Mouse (Mus musculus) liver, postnatal 0 days (tissue): ENCODE measurements around the gene Ptk7. TPM values are rescaled to one million over a fixed set of nuclear protein-coding genes. Genes with fewer than 3 reads are reported as not detected.
A peak's percentile ranks its signal among the peaks of the same experiment; 100 is the strongest.

ENCODE experiments used
- ATAC-seq: fragments of 200-750 bp; cut with Nextera tagmentation; 2 replicates; pipeline ENCODE4 v1.8.0; 2017; ENCODE audit warnings: mild to moderate bottlenecking, moderate library complexity
- DNase-seq: peaks from one replicate; pipeline ENCODE4 v3.0.0-alpha.2; 2016
- H3K27ac ChIP-seq: fragments of 300-500 bp; sonication (generic); 2 replicates; pipeline ENCODE4 v1.5.1; 2014; ENCODE audit warnings: antibody characterized with exemption, moderate library complexity, mild to moderate bottlenecking, low read depth
- H3K27me3 ChIP-seq: fragments of 300-500 bp; sonication (generic); 2 replicates; pipeline ENCODE4 v1.6.1; 2014; ENCODE audit warnings: low read length, control low read depth, mixed read lengths; ENCODE audit not compliant: insufficient read depth
- H3K36me3 ChIP-seq: fragments of 300-500 bp; sonication (generic); replicated peaks from 2 replicates; pipeline ENCODE4 v1.6.1; 2014; ENCODE audit warnings: mild to moderate bottlenecking, control low read depth, low read length, moderate library complexity, mixed read lengths; ENCODE audit not compliant: insufficient read depth
- H3K4me1 ChIP-seq: fragments of 300-500 bp; sonication (generic); 2 replicates; pipeline ENCODE4 v1.6.1; 2014; ENCODE audit warnings: antibody characterized with exemption, mild to moderate bottlenecking, control low read depth; ENCODE audit not compliant: insufficient read depth
- H3K4me2 ChIP-seq: fragments of 300-500 bp; sonication (generic); 2 replicates; pipeline ENCODE4 v1.6.1; 2014; ENCODE audit warnings: low read depth, mild to moderate bottlenecking, low read length, moderate library complexity, mixed read lengths
- H3K4me3 ChIP-seq: fragments of 300-500 bp; sonication (generic); 2 replicates; pipeline ENCODE4 v1.5.1; 2014; ENCODE audit warnings: low read depth, low read length
- H3K9ac ChIP-seq: fragments of 300-500 bp; sonication (generic); replicated peaks from 2 replicates; pipeline ENCODE4 v1.6.1; 2014; ENCODE audit warnings: mild to moderate bottlenecking, moderate library complexity
- H3K9me3 ChIP-seq: fragments of 300-500 bp; sonication (generic); 2 replicates; pipeline ENCODE4 v1.6.1; 2016; ENCODE audit warnings: mild to moderate bottlenecking, control low read depth, low read length, mixed read lengths
- CTCF ChIP-seq: sonication (generic); IDR thresholded peaks from 2 replicates; pipeline ENCODE4 v1.5.1; 2016; ENCODE audit warnings: antibody characterized with exemption, low read depth
- EP300 ChIP-seq: IDR thresholded peaks from 2 replicates; pipeline ENCODE4 v1.6.1; 2016; ENCODE audit warnings: antibody characterized with exemption, low read depth, mild to moderate bottlenecking
- WGBS: fragments of 180-500 bp; shearing (Covaris S2); extraction: QIAGEN DNeasy Blood & Tissue Kit; methylation state at CpG from one replicate; pipeline ENCODE4 v1.1.7; 2014; ENCODE audit not compliant: insufficient replicate concordance; 5-methylcytosine and 5-hydroxymethylcytosine counted together
- polyA plus RNA-seq: library from polyadenylated mRNA; unstranded; fragments of >200 nt; fragmentation: Nextera tagmentation; extraction: Ambion mirVana; gene quantifications from 2 replicates; pipeline ENCODE4 v1.2.1, GENCODE M21; 2015

Gene Ptk7
- polyA plus RNA-seq, 1 experiment from 2014 or later = 3.5 TPM

- TF ChIP-seq CTCF = 0 out of 2 replicates have a peak, but pooled peaks have one; percentile 10
- TF ChIP-seq EP300 = no peak
- H3K27me3 ChIP-seq = no peaks in the 10 kb centered on the region
- H3K36me3 ChIP-seq = no peaks in the 10 kb centered on the region
- H3K27ac ChIP-seq = no peak overlapping the region
- H3K4me1 ChIP-seq = peaks cover 33% of the 10 kb centered on the region
- ATAC-seq (no peak), DNase-seq (no peak)
- no peak overlapping the region for H3K4me2 ChIP-seq
- H3K9ac ChIP-seq = no peak overlapping the region
- 39% methylated on average over 11 of the region's 11 CpGs for WGBS
- no peak overlapping the region for H3K4me3 ChIP-seq
- H3K9me3 ChIP-seq = no peaks in the 10 kb centered on the region
Measured at GRCm38 (mm10) chr17:46622269-46622668, 7.0 kb downstream of the Ptk7 start.

GRCm38 (mm10) chr17:46621324-46621723 lies 8.0 kb downstream of the Ptk7 start:
- Histone ChIP-seq H3K9ac (no peak overlapping the region), H3K9me3 (no peaks in the 10 kb centered on the region), H3K27ac (peak overlapping the region; percentile 34; the same call in 1 of the 2 replicates), H3K36me3 (no peaks in the 10 kb centered on the region), H3K4me2 (0 out of 2 replicates have a peak overlapping the region, but pooled peaks have one; percentile 16), H3K4me3 (no peak overlapping the region), H3K27me3 (no peaks in the 10 kb centered on the region), H3K4me1 (peaks cover 33% of the 10 kb centered on the region)
- DNase-seq = peak; percentile 45
- TF ChIP-seq EP300 (peak; percentile 29; the same call in 1 of the 2 replicates), CTCF (no peak)
- WGBS = 56% methylated on average over 15 of the region's 15 CpGs
- ATAC-seq = no peak

GRCm38 (mm10) chr17:46619683-46620357 lies 9.5 kb downstream of the Ptk7 start:
- Histone ChIP-seq H3K4me2 (no peak overlapping the region), H3K4me1 (peaks cover 33% of the 10 kb centered on the region)
- no peak for ATAC-seq

GRCm38 (mm10) chr17:46618769-46619682 lies 10.3 kb downstream of the Ptk7 start:
- TF ChIP-seq CTCF (no peak), EP300 (no peak)
- H3K27ac ChIP-seq = 0 out of 2 replicates have a peak overlapping the region, but pooled peaks have one; percentile 18
- no peak overlapping the region for H3K4me2 ChIP-seq
- WGBS = 44% methylated on average over 27 of the region's 27 CpGs
- ATAC-seq = no peak
- H3K36me3 ChIP-seq = no peaks in the 10 kb centered on the region
- peak overlapping the region; percentile 34; the same call in 1 of the 2 replicates for H3K9ac ChIP-seq
- H3K4me1 ChIP-seq = peaks cover 32% of the 10 kb centered on the region
- no peak for DNase-seq
- no peaks in the 10 kb centered on the region for H3K27me3 ChIP-seq
- H3K9me3 ChIP-seq = no peaks in the 10 kb centered on the region
- H3K4me3 ChIP-seq = no peak overlapping the region

More at GRCm38 (mm10) chr17:46619683-46620357, 9.5 kb downstream of the Ptk7 start:
- H3K9ac ChIP-seq = no peak overlapping the region; the same call in 1 of the 2 replicates
- H3K27ac ChIP-seq = no peak overlapping the region
- H3K36me3 ChIP-seq = no peaks in the 10 kb centered on the region
- no peak overlapping the region for H3K4me3 ChIP-seq
- no peaks in the 10 kb centered on the region for H3K9me3 ChIP-seq
- TF ChIP-seq CTCF (no peak), EP300 (no peak)
- no peaks in the 10 kb centered on the region for H3K27me3 ChIP-seq
- WGBS = 57% methylated on average over 16 of the region's 16 CpGs
- no peak for DNase-seq

- no peaks in the 10 kb centered on the region for H3K36me3 ChIP-seq
- WGBS = 37% methylated on average over 6 of the region's 6 CpGs
- DNase-seq = no peak
- H3K27me3 ChIP-seq = no peaks in the 10 kb centered on the region
- H3K4me1 ChIP-seq = peaks cover 29% of the 10 kb centered on the region
- ATAC-seq = no peak
- no peaks in the 10 kb centered on the region for H3K9me3 ChIP-seq
- TF ChIP-seq CTCF = no peak
- no peak for TF ChIP-seq EP300
- H3K9ac ChIP-seq = no peak overlapping the region; the same call in 1 of the 2 replicates
- no peak overlapping the region for H3K27ac ChIP-seq
- H3K4me3 ChIP-seq = no peak overlapping the region
- H3K4me2 ChIP-seq = no peak overlapping the region
Measured at GRCm38 (mm10) chr17:46618394-46618768, 10.9 kb downstream of the Ptk7 start.

GRCm38 (mm10) chr17:46617799-46618198 lies 11.5 kb downstream of the Ptk7 start:
- no peak overlapping the region for H3K4me2 ChIP-seq
- no peaks in the 10 kb centered on the region for H3K9me3 ChIP-seq
- H3K4me1 ChIP-seq = peaks cover 27% of the 10 kb centered on the region
- H3K9ac ChIP-seq = no peak overlapping the region
- WGBS = 75% methylated on average over 12 of the region's 12 CpGs
- ATAC-seq (no peak), DNase-seq (no peak)
- H3K36me3 ChIP-seq = no peaks in the 10 kb centered on the region
- H3K4me3 ChIP-seq = no peak overlapping the region
- no peak overlapping the region for H3K27ac ChIP-seq
- no peaks in the 10 kb centered on the region for H3K27me3 ChIP-seq
- no peak for TF ChIP-seq EP300
- no peak for TF ChIP-seq CTCF
